Mouse (Mus musculus) ES-E14 (cell line): Measurements from ENCODE around the gene Fastk. TPM values are rescaled to one million over a fixed set of nuclear protein-coding genes. Genes with fewer than 3 reads are reported as not detected.

ENCODE experiments used
- DNase-seq: peaks from one replicate; pipeline ENCODE4 v3.0.0-alpha.2; 2013; ENCODE audit warnings: low read depth, low spot score
- H3K27ac ChIP-seq: 2 replicates; pipeline ENCODE4 v1.5.1; 2012; ENCODE audit warnings: low read depth, mild to moderate bottlenecking, low read length, moderate library complexity, mixed read lengths; ENCODE audit not compliant: poor library complexity, insufficient read depth, severe bottlenecking
- H3K36me3 ChIP-seq: 2 replicates; pipeline ENCODE4 v1.6.1; 2012; ENCODE audit warnings: mild to moderate bottlenecking, low read length, moderate library complexity, mixed read lengths; ENCODE audit not compliant: control insufficient read depth, poor library complexity, insufficient read depth, severe bottlenecking
- H3K4me1 ChIP-seq, 2 experiments: fragments of 150-350 bp in 1 of 2; sonication (generic) in 1 of 2; 2 replicates each; pipeline ENCODE4 v1.6.1; 2012; ENCODE audit warnings: low read length in 2 of 2, mild to moderate bottlenecking in 1 of 2, mixed read lengths in 1 of 2; ENCODE audit not compliant: control insufficient read depth in 2 of 2, insufficient read depth in 2 of 2, poor library complexity in 1 of 2
- H3K4me3 ChIP-seq, 2 experiments: fragments of 150-350 bp in 1 of 2; sonication (generic) in 1 of 2; 2 replicates each; pipeline ENCODE4 v1.5.1; 2012; ENCODE audit warnings: low read length in 2 of 2, low read depth in 1 of 2, mild to moderate bottlenecking in 1 of 2, mixed read lengths in 1 of 2; ENCODE audit not compliant: insufficient read depth in 1 of 2, poor library complexity in 1 of 2, severe bottlenecking in 1 of 2
- H3K9ac ChIP-seq: 2 replicates; pipeline ENCODE4 v1.6.1; 2012; ENCODE audit warnings: low read depth, mild to moderate bottlenecking, low read length, mixed read lengths; ENCODE audit not compliant: poor library complexity, insufficient read depth, severe bottlenecking
- H3K9me3 ChIP-seq: fragments of 150-350 bp; sonication (generic); 2 replicates; pipeline ENCODE4 v1.6.1; 2012; ENCODE audit warnings: low read depth, mild to moderate bottlenecking, low read length; ENCODE audit not compliant: control insufficient read depth, insufficient read depth
- CHD2 ChIP-seq: IDR thresholded peaks from 2 replicates; pipeline ENCODE4 v1.6.1; 2014; ENCODE audit warnings: mild to moderate bottlenecking, low read depth, low read length, inconsistent platforms
- HCFC1 ChIP-seq: IDR thresholded peaks from 2 replicates; pipeline ENCODE4 v1.6.1; 2012; ENCODE audit warnings: low read length, inconsistent platforms, borderline replicate concordance; ENCODE audit not compliant: insufficient read depth
- MAFK ChIP-seq: IDR thresholded peaks from 2 replicates; pipeline ENCODE4 v1.6.1; 2014; ENCODE audit warnings: mild to moderate bottlenecking, low read depth, low read length, inconsistent platforms; ENCODE audit not compliant: insufficient read depth
- ZC3H11A ChIP-seq: IDR thresholded peaks from 2 replicates; pipeline ENCODE4 v1.6.1; 2012; ENCODE audit warnings: low read depth, mild to moderate bottlenecking, inconsistent platforms, low read length, borderline replicate concordance
- ZNF384 ChIP-seq: IDR thresholded peaks from 2 replicates; pipeline ENCODE4 v1.6.1; 2012; ENCODE audit warnings: low read depth, low read length, inconsistent platforms
- in situ Hi-C, 2 experiments: fragments of 600-800 bp; cut with MboI; formaldehyde crosslinking; loops; one replicate each; pipeline ENCODE4 v1.15.1; 2025; ENCODE audit warnings: low sequenced_read_pairs in 2 of 2, inconsistent platforms in 1 of 2; ENCODE audit not compliant: unreplicated experiment in 2 of 2
- total RNA-seq: library from RNA; depleted of rRNA; stranded (reverse); fragments of 300-350 nt; gene quantifications from 2 replicates; pipeline ENCODE4 v1.2.3, GENCODE M21; 2012

Gene Fastk
- total RNA-seq, 1 experiment: 70.4 TPM

DNA sequence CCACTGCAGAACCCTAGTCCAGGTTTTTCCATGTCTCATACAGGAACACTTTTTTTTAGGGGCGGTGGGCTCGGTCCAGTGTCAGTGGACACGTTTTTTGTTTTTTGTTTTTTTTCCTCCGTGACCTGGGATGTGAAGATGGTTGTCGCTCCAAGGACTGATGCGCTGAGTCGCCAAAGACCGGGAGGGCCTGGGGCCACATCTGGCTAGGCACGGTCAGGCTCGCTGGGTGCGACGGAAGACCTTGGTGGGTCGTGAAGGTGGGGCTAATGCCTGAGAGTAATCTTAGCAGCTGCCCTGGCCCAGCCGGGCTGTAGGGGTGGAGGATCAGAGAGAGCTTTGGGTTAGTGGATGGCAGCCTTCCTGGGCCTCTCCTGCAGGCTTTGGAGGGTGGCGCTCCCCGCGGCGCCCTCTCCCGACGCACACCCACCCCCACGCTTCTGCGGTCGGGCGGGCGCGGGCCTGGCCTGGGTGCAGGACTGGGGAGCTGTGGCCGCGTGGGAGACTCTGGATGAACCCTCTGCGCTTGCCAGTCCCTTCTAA lies 7.7 kb upstream of the Fastk start:
- Histone ChIP-seq H3K9me3 (no peaks in the 10 kb centered on the region), H3K27ac (no peak overlapping the region), H3K4me1 (peaks cover 3 to 21% of the 10 kb centered on the region in 2 experiments; a peak in 2 of 4 replicates)

GRCm38 (mm10) chr5:24452030-24452690 lies 7.1 kb upstream of the Fastk start, which contains the start of gene Agap3:
TSS of gene Agap3 (plus strand) at chr5:24452177.
- no peak for TF ChIP-seq HCFC1
- TF ChIP-seq ZNF384: no peak
- TF ChIP-seq MAFK: no peak
- TF ChIP-seq CHD2: no peak
- no peak for TF ChIP-seq ZC3H11A
- no peaks in the 10 kb centered on the region; the same call in 1 of the 2 replicates for H3K36me3 ChIP-seq
- no peak within 1 kb of the TSS for H3K27ac ChIP-seq
- in situ Hi-C loops: loop anchor here in 1 of 2 experiments (5.0 kb wide), 1 partner anchor 35 kb away; no protein-coding TSS in a partner anchor
- no peaks in the 10 kb centered on the region for H3K9me3 ChIP-seq
- peaks cover 3 to 20% of the 10 kb centered on the region in 2 experiments; a peak in 2 of 4 replicates for H3K4me1 ChIP-seq
- DNase-seq: no peak
- H3K4me3 ChIP-seq: peak within 1 kb of the TSS; percentile 89 to 92
- H3K9ac ChIP-seq: peak within 1 kb of the TSS; percentile 86

More for the DNA sequence above, 7.7 kb upstream of the Fastk start:
- TF ChIP-seq ZNF384 (no peak), ZC3H11A (no peak), CHD2 (no peak), HCFC1 (no peak), MAFK (no peak)
- peak overlapping the region; percentile 86 for H3K9ac ChIP-seq
- DNase-seq: no peak
- H3K4me3 ChIP-seq: peak overlapping the region; percentile 89 to 92
- in situ Hi-C loops: loop anchor here in 1 of 2 experiments (5.0 kb wide), 1 partner anchor 35 kb away; no protein-coding TSS in a partner anchor
- H3K36me3 ChIP-seq: no peaks in the 10 kb centered on the region; the same call in 1 of the 2 replicates

- in situ Hi-C loops: loop anchor here in 1 of 2 experiments (5.0 kb wide), 1 partner anchor 34 kb away; no protein-coding TSS in a partner anchor
- peaks cover 6 to 19% of the 10 kb centered on the region in 2 experiments; a peak in 3 of 4 replicates for H3K4me1 ChIP-seq
- H3K36me3 ChIP-seq: no peaks in the 10 kb centered on the region; the same call in 1 of the 2 replicates
- H3K27ac ChIP-seq: no peak overlapping the region
- H3K9ac ChIP-seq: peak overlapping the region; percentile 86
- no peak for DNase-seq
- H3K4me3 ChIP-seq: peak overlapping the region; percentile 78 to 92
- H3K9me3 ChIP-seq: no peaks in the 10 kb centered on the region
- TF ChIP-seq HCFC1 (0 out of 2 replicates have a peak, but pooled peaks have one; percentile 42), ZC3H11A (no peak), ZNF384 (no peak)
Observed at GRCm38 (mm10) chr5:24451264-24452029, 6.4 kb upstream of the Fastk start.

DNA sequence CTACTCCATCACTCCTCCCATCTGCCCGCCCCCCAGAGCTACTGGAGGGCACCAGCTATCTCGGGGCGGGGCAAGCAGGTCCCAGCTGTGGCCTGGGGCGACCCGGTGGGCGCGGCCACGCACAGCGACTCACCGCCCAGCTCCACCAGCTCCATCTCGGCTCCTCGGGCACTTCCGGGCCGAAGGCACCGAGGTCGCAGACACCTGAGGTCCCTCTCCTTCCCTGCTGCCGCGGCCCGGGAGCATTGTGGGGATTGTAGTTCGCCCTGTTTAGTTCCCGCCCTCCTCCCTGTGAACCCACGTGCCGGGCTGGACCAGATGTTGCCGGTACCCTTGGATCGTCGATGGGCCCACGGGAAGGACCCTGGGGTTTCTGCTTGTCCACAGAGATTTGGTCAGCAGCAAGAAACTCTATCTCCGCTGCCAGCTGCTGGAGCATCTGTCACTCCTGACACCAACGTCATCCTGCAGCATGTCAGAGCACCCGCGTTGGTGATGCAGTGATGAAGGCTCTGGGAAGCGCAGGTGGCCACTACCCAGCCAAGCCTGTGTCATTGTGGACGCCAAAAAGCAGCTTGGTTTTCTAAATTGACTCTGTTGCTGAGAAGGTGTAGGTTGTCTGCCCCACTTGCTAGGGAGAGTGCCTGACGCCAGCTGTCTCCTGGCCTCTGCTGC lies 2.7 kb upstream of the Fastk start, which contains the start of gene Tmub1:
TSS of gene Tmub1 (minus strand) at position 231 of the 675 bp plus-strand sequence.
- H3K4me1 ChIP-seq: peaks cover 5 to 17% of the 10 kb centered on the region in 2 experiments; a peak in 3 of 4 replicates

More for the DNA sequence above, 2.7 kb upstream of the Fastk start, which contains the start of gene Tmub1:
- Histone ChIP-seq H3K36me3 (peaks cover 9% of the 10 kb centered on the region), H3K4me3 (peak within 1 kb of the TSS; percentile 50 to 70), H3K27ac (no peak within 1 kb of the TSS), H3K9me3 (no peaks in the 10 kb centered on the region), H3K9ac (peak within 1 kb of the TSS; percentile 21; the same call in 1 of the 2 replicates)
- peak; percentile 95 for TF ChIP-seq HCFC1
- TF ChIP-seq MAFK: no peak
- DNase-seq: peak; percentile 87
- in situ Hi-C loops: no loop called here
